Comparison of ENCODE assay signal across 14 mouse cellular contexts in the genomic region with DNA sequence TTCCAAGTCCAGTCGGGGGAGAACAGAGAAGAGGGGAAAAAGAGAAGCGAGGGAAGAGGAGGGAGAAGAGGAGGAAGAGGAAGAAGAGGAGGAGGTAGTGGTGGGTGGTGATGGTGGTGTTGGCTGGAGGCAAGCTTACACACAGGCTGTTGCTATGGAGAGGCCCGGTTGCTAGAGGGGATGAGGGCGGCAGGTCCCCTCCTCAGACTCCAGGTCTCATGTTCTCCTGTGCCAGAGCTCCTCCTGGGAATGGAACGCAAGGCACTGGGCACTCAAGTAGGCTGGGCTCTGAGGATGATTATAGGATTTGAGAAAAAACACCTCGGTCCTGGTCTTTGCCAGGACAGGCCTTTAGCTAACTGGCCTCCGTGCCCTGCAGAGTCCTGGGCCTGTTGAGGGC.
DNase-seq lines count a peak whose midpoint lies in the region; ATAC-seq lines count a peak whose summit lies in the region.
"Had no signal": no experiment of that assay in that cellular context is flagged by ENCODE, and none has a peak within 500 bp of the region (broad histone marks: within the 10 kb centered on the region; RNA-seq: fewer than 3 reads in every experiment).

No protein-coding gene starts in this region.

- intact Hi-C loops in left cerebral cortex, postnatal 36 days (cut with DNase I), result loop anchor here (5.0 to 10.0 kb wide), 2 partner anchors 114 to 193 kb away; no protein-coding TSS in a partner anchor

- peak; percentile 14 for DNase-seq in ZHBTc4 (ENCODE audit: low read depth, low spot score)
- DNase-seq in midbrain, embryonic 14.5 days, result peak; percentile 66
- DNase-seq in gastrocnemius, adult 18-20 months (ENCODE audit: low spot score), result no peak
- DNase-seq in kidney, adult 18-20 months, result no peak
- DNase-seq in urinary bladder, postnatal 4 days (ENCODE audit: low spot score in 2 of 2), result no peak
- DNase-seq in left cerebral cortex, postnatal 36 days (ENCODE audit: low spot score in 2 of 2), result no peak
- DNase-seq: cerebellum, postnatal 14 days; kidney, postnatal 10 days; left cerebral cortex, postnatal 4 days; lung, postnatal 10 days; right cerebral cortex, postnatal 4 days had no signal

- H3K36me3 ChIP-seq in embryonic facial prominence, embryonic 12.5 days, result no peaks in the 10 kb centered on the region
- H3K36me3 ChIP-seq in hindbrain, embryonic 13.5 days, result no peaks in the 10 kb centered on the region
- H3K36me3 ChIP-seq in midbrain, embryonic 14.5 days (ENCODE audit: control insufficient read depth, insufficient read depth, low read length), result no peaks in the 10 kb centered on the region
- H3K36me3 ChIP-seq: stomach, embryonic 15.5 days had no signal

- H3K27me3 ChIP-seq in embryonic facial prominence, embryonic 12.5 days, result peaks cover 69% of the 10 kb centered on the region
- peaks cover 65% of the 10 kb centered on the region for H3K27me3 ChIP-seq in hindbrain, embryonic 13.5 days
- H3K27me3 ChIP-seq in midbrain, embryonic 14.5 days (ENCODE audit: control insufficient read depth, insufficient read depth, low read length), result no peaks in the 10 kb centered on the region

- no peak overlapping the region for H3K9ac ChIP-seq in embryonic facial prominence, embryonic 12.5 days
- peak overlapping the region; percentile 92; the same call in 1 of the 2 replicates for H3K9ac ChIP-seq in hindbrain, embryonic 13.5 days
- H3K9ac ChIP-seq in midbrain, embryonic 14.5 days (replicated peaks; ENCODE audit: low read length), result peak overlapping the region; percentile 98
- H3K9ac ChIP-seq: stomach, embryonic 15.5 days had no signal

- H3K4me1 ChIP-seq in embryonic facial prominence, embryonic 12.5 days, result peaks cover 16% of the 10 kb centered on the region
- peaks cover 62% of the 10 kb centered on the region for H3K4me1 ChIP-seq in hindbrain, embryonic 13.5 days (replicated peaks)
- H3K4me1 ChIP-seq in midbrain, embryonic 14.5 days (ENCODE audit: control insufficient read depth, insufficient read depth, low read length), result peaks cover 46% of the 10 kb centered on the region

- no peak overlapping the region for H3K27ac ChIP-seq in embryonic facial prominence, embryonic 12.5 days
- peak overlapping the region; percentile 92; the same call in 1 of the 2 replicates for H3K27ac ChIP-seq in hindbrain, embryonic 13.5 days
- peak overlapping the region; percentile 99 for H3K27ac ChIP-seq in midbrain, embryonic 14.5 days (replicated peaks; ENCODE audit: low read depth, low read length)
- H3K27ac ChIP-seq: stomach, embryonic 15.5 days had no signal

- WGBS in embryonic facial prominence, embryonic 12.5 days, result 12% methylated on average over 7 of the region's 7 CpGs
- 9% methylated on average over 7 of the region's 7 CpGs for WGBS in hindbrain, embryonic 13.5 days
- 3% methylated on average over 7 of the region's 7 CpGs for WGBS in midbrain, embryonic 14.5 days

- H3K9me3 ChIP-seq in embryonic facial prominence, embryonic 12.5 days, result no peaks in the 10 kb centered on the region
- no peaks in the 10 kb centered on the region for H3K9me3 ChIP-seq in hindbrain, embryonic 13.5 days
- no peaks in the 10 kb centered on the region for H3K9me3 ChIP-seq in midbrain, embryonic 14.5 days (ENCODE audit: control insufficient read depth, low read length)
- H3K9me3 ChIP-seq: stomach, embryonic 15.5 days had no signal

- peak overlapping the region; percentile 33; the same call in 1 of the 2 replicates for H3K4me2 ChIP-seq in embryonic facial prominence, embryonic 12.5 days (replicated peaks)
- H3K4me2 ChIP-seq in hindbrain, embryonic 13.5 days, result peak overlapping the region; percentile 50
- H3K4me2 ChIP-seq in midbrain, embryonic 14.5 days (ENCODE audit: low read length), result peak overlapping the region; percentile 70

- peak overlapping the region; percentile 16 for H3K4me3 ChIP-seq in embryonic facial prominence, embryonic 12.5 days
- peak overlapping the region; percentile 29; the same call in 1 of the 2 replicates for H3K4me3 ChIP-seq in hindbrain, embryonic 13.5 days
- H3K4me3 ChIP-seq in midbrain, embryonic 14.5 days (replicated peaks; ENCODE audit: low read depth, low read length), result peak overlapping the region; percentile 86
- H3K4me3 ChIP-seq: stomach, embryonic 15.5 days had no signal

- no peak for ATAC-seq in embryonic facial prominence, embryonic 12.5 days (ENCODE audit: insufficient number of reproducible peaks, insufficient read depth, low FRiP score, low TSS enrichment)
- ATAC-seq in hindbrain, embryonic 13.5 days (ENCODE audit: low FRiP score), result no peak
- no peak for ATAC-seq in midbrain, embryonic 14.5 days (ENCODE audit: low FRiP score, low TSS enrichment)

Comparison
In these comparisons a context has a peak if more than half of its experiments do, and no peak if none do; other contexts are left out.
1. DNase-seq: peak in ZHBTc4 (single experiment) and midbrain, embryonic 14.5 days (single experiment); none in gastrocnemius, adult 18-20 months (single experiment), kidney, adult 18-20 months (single experiment), urinary bladder, postnatal 4 days (0 of 2) and left cerebral cortex, postnatal 36 days (0 of 2).
2. H3K4me3 ChIP-seq: peak in every context shown above with its lines; median percentile 86 in midbrain, embryonic 14.5 days; 29 in hindbrain, embryonic 13.5 days; 16 in embryonic facial prominence, embryonic 12.5 days.
3. Peak in every context shown above with its lines, with median percentiles within 50 percentile points of each other: H3K4me2 ChIP-seq.